Mouse (Mus musculus) liver, postnatal 0 days (tissue): Measurements from ENCODE around the gene Trim2. TPM values are rescaled to one million over a fixed set of nuclear protein-coding genes. Genes with fewer than 3 reads are reported as not detected.

Experiments
- ATAC-seq: fragments of 200-750 bp; cut with Nextera tagmentation; 2 replicates; pipeline ENCODE4 v1.8.0; 2017; ENCODE audit warnings: mild to moderate bottlenecking, moderate library complexity
- DNase-seq: peaks from one replicate; pipeline ENCODE4 v3.0.0-alpha.2; 2016
- H3K27ac ChIP-seq: fragments of 300-500 bp; sonication (generic); 2 replicates; pipeline ENCODE4 v1.5.1; 2014; ENCODE audit warnings: antibody characterized with exemption, moderate library complexity, mild to moderate bottlenecking, low read depth
- H3K27me3 ChIP-seq: fragments of 300-500 bp; sonication (generic); 2 replicates; pipeline ENCODE4 v1.6.1; 2014; ENCODE audit warnings: low read length, control low read depth, mixed read lengths; ENCODE audit not compliant: insufficient read depth
- H3K36me3 ChIP-seq: fragments of 300-500 bp; sonication (generic); replicated peaks from 2 replicates; pipeline ENCODE4 v1.6.1; 2014; ENCODE audit warnings: mild to moderate bottlenecking, control low read depth, low read length, moderate library complexity, mixed read lengths; ENCODE audit not compliant: insufficient read depth
- H3K4me1 ChIP-seq: fragments of 300-500 bp; sonication (generic); 2 replicates; pipeline ENCODE4 v1.6.1; 2014; ENCODE audit warnings: antibody characterized with exemption, mild to moderate bottlenecking, control low read depth; ENCODE audit not compliant: insufficient read depth
- H3K4me2 ChIP-seq: fragments of 300-500 bp; sonication (generic); 2 replicates; pipeline ENCODE4 v1.6.1; 2014; ENCODE audit warnings: low read depth, mild to moderate bottlenecking, low read length, moderate library complexity, mixed read lengths
- H3K4me3 ChIP-seq: fragments of 300-500 bp; sonication (generic); 2 replicates; pipeline ENCODE4 v1.5.1; 2014; ENCODE audit warnings: low read depth, low read length
- H3K9ac ChIP-seq: fragments of 300-500 bp; sonication (generic); replicated peaks from 2 replicates; pipeline ENCODE4 v1.6.1; 2014; ENCODE audit warnings: mild to moderate bottlenecking, moderate library complexity
- H3K9me3 ChIP-seq: fragments of 300-500 bp; sonication (generic); 2 replicates; pipeline ENCODE4 v1.6.1; 2016; ENCODE audit warnings: mild to moderate bottlenecking, control low read depth, low read length, mixed read lengths
- CTCF ChIP-seq: sonication (generic); IDR thresholded peaks from 2 replicates; pipeline ENCODE4 v1.5.1; 2016; ENCODE audit warnings: antibody characterized with exemption, low read depth
- EP300 ChIP-seq: IDR thresholded peaks from 2 replicates; pipeline ENCODE4 v1.6.1; 2016; ENCODE audit warnings: antibody characterized with exemption, low read depth, mild to moderate bottlenecking
- WGBS: fragments of 180-500 bp; shearing (Covaris S2); extraction: QIAGEN DNeasy Blood & Tissue Kit; methylation state at CpG from one replicate; pipeline ENCODE4 v1.1.7; 2014; ENCODE audit not compliant: insufficient replicate concordance; 5-methylcytosine and 5-hydroxymethylcytosine counted together
- polyA plus RNA-seq: library from polyadenylated mRNA; unstranded; fragments of >200 nt; fragmentation: Nextera tagmentation; extraction: Ambion mirVana; gene quantifications from 2 replicates; pipeline ENCODE4 v1.2.1, GENCODE M21; 2015

Gene Trim2
- polyA plus RNA-seq, 1 experiment from 2014 or later: 2.7 TPM

DNA sequence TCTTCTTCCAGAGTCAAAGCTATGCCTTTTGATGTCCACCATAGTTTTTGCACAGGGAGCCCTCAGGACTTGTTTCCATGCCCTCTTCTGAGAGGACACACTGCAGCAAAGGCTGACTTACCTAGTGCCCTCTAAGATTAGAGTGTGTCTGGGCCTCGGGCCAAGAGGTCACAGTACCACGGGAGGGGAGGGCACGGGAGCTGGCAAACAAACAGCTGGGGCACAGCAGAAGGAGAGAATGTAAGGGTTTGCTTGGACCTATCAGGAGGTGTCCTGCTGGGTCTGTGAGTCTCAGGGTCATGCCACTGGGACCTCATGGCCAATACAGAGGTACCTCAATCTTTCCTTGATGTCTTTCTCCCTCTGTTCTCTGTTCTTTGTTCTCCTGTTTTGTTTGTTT is 75.7 kb downstream of the Trim2 start:
- peak; percentile 75 for ATAC-seq
- DNase-seq: peak; percentile 75

GRCm38 (mm10) chr3:84228911-84229310 is 77.8 kb downstream of the Trim2 start:
- no peaks in the 10 kb centered on the region for H3K9me3 ChIP-seq
- H3K4me3 ChIP-seq: peak overlapping the region; percentile 38
- TF ChIP-seq EP300 (no peak), CTCF (no peak)
- ATAC-seq (no peak), DNase-seq (peak; percentile 31)
- H3K36me3 ChIP-seq: no peaks in the 10 kb centered on the region
- peaks cover 19% of the 10 kb centered on the region for H3K4me1 ChIP-seq
- peak overlapping the region; percentile 68 for H3K4me2 ChIP-seq
- WGBS: 15% methylated on average over 15 of the region's 15 CpGs
- no peak overlapping the region for H3K27ac ChIP-seq
- H3K9ac ChIP-seq: no peak overlapping the region
- H3K27me3 ChIP-seq: no peaks in the 10 kb centered on the region

More for the DNA sequence above, 75.7 kb downstream of the Trim2 start:
- H3K4me2 ChIP-seq: peak overlapping the region; percentile 24; the same call in 1 of the 2 replicates
- no peaks in the 10 kb centered on the region for H3K36me3 ChIP-seq
- H3K9me3 ChIP-seq: no peaks in the 10 kb centered on the region
- H3K27ac ChIP-seq: peak overlapping the region; percentile 71
- no peak overlapping the region for H3K9ac ChIP-seq
- peaks cover 28% of the 10 kb centered on the region for H3K4me1 ChIP-seq
- no peak overlapping the region for H3K4me3 ChIP-seq
- TF ChIP-seq CTCF: no peak
- TF ChIP-seq EP300: 0 out of 2 replicates have a peak, but pooled peaks have one; percentile 39
- WGBS: 23% methylated on average over 3 of the region's 3 CpGs
- H3K27me3 ChIP-seq: no peaks in the 10 kb centered on the region

DNA sequence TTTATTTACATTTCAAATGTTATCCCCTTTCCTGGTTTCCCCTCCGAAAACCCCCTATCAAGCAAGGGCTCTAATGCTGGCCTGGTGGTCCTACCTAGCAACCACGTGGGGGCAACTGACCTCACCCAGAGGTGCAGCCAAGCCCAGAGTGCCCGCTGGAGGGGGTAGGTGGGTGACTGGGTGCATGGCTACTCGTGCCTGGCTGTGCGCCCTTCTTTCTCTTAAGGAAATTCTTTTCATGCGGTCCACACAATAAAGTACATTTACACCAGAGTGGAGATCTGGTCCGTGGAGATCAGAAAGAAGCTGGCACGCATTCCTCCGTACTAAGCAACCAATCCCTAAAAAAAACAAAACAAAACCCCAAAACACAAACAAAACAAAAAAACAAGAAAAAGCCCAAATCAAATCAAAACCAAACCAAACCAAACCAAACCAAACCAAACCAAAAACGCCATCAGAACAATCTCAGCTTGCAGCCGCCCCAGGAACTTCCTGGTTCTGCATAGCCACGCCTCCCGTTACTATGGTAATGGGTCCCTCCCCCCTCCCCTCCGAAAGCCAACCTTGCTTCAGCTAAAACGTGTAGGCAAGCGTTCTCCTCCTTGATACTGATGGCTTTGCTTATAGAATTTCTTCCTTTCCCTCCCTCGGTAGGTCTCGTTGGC is 78.3 kb downstream of the Trim2 start:
- Histone ChIP-seq H3K4me2 (peak overlapping the region; percentile 68), H3K9me3 (no peaks in the 10 kb centered on the region), H3K27me3 (no peaks in the 10 kb centered on the region), H3K36me3 (no peaks in the 10 kb centered on the region), H3K27ac (no peak overlapping the region), H3K4me3 (peak overlapping the region; percentile 38), H3K9ac (no peak overlapping the region), H3K4me1 (peaks cover 19% of the 10 kb centered on the region)
- ATAC-seq (peak; percentile 74), DNase-seq (peak; percentile 88)
- TF ChIP-seq CTCF (peak; percentile 28; the same call in 1 of the 2 replicates), EP300 (no peak)
- WGBS: under 1% methylated on average over 18 of the region's 18 CpGs

GRCm38 (mm10) chr3:84227628-84228027 is 79.0 kb downstream of the Trim2 start:
- Histone ChIP-seq H3K27ac (no peak overlapping the region), H3K36me3 (no peaks in the 10 kb centered on the region), H3K4me3 (no peak overlapping the region), H3K9ac (no peak overlapping the region), H3K27me3 (no peaks in the 10 kb centered on the region), H3K9me3 (no peaks in the 10 kb centered on the region), H3K4me1 (peaks cover 19% of the 10 kb centered on the region), H3K4me2 (no peak overlapping the region)
- DNase-seq (no peak), ATAC-seq (no peak)
- 58% methylated on average over 8 of the region's 8 CpGs for WGBS
- no peak for TF ChIP-seq CTCF
- no peak for TF ChIP-seq EP300

GRCm38 (mm10) chr3:84224982-84225381 is 81.7 kb downstream of the Trim2 start:
- Histone ChIP-seq H3K4me1 (peaks cover 5% of the 10 kb centered on the region; the same call in 1 of the 2 replicates), H3K4me3 (no peak overlapping the region), H3K36me3 (no peaks in the 10 kb centered on the region), H3K27ac (no peak overlapping the region), H3K9ac (no peak overlapping the region), H3K9me3 (no peaks in the 10 kb centered on the region), H3K27me3 (peaks cover 11% of the 10 kb centered on the region; the same call in 1 of the 2 replicates), H3K4me2 (no peak overlapping the region)
- ATAC-seq (no peak), DNase-seq (no peak)
- TF ChIP-seq CTCF: peak; percentile 51
- no peak for TF ChIP-seq EP300
- WGBS: 10% methylated on average over 2 of the region's 2 CpGs

- no peak overlapping the region for H3K27ac ChIP-seq
- DNase-seq (no peak), ATAC-seq (no peak)
- H3K27me3 ChIP-seq: peaks cover 16% of the 10 kb centered on the region
- H3K4me1 ChIP-seq: peaks cover 5% of the 10 kb centered on the region; the same call in 1 of the 2 replicates
- H3K9me3 ChIP-seq: no peaks in the 10 kb centered on the region
- 3% methylated on average over 11 of the region's 11 CpGs for WGBS
- H3K9ac ChIP-seq: no peak overlapping the region
- H3K4me2 ChIP-seq: peak overlapping the region; percentile 57
- no peak for TF ChIP-seq EP300
- no peak for TF ChIP-seq CTCF
- peak overlapping the region; percentile 17; the same call in 1 of the 2 replicates for H3K4me3 ChIP-seq
- H3K36me3 ChIP-seq: no peaks in the 10 kb centered on the region
Observed at GRCm38 (mm10) chr3:84220748-84221147, 85.9 kb downstream of the Trim2 start.
